Mouse (Mus musculus): ENCODE results near the gene Aox3.

Aox3 gene

DNA sequence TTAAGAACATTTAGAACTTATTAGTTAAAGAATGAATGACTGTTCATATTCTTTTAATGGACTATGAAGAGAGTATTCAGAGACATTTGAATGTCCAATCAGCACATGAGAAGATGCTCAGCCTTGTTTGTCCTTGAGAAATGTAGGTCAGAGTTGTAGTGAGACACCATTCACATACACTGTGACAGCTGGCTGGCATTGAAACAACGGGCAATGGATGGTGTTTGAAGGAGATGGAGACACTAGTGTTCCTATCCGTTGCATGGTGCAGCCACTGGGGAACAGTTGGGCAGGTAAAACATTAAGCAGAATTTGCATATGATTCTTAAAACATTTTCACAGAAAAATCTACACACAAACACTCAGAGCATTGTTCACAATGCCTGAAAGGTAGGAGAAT lies 5.9 kb upstream of the Aox3 start:
- no peak for DNase-seq (ENCODE audit: low spot score)

- DNase-seq (ENCODE audit: low spot score) = no peak
Observed at GRCm38 (mm10) chr1:58110241-58110640, 2.7 kb upstream of the Aox3 start.

DNA sequence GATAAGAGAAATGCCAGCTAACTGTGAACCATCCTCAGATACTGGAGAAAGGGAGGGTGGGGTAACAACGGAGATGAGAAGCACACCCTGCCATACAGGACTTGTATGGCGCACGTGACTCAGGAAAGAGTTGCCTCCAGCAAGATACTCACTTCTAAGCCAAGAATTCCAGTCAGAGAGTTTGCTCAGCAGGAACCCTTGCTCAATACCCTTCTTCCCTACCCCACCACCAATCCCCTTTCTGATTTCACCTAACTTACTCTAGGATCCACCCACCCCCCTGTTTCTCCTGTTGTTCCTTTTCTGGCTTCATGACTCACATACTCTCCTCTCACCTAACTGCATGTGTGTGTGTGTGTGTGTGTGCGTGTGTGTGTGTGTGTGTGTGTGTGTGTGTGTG lies 1.6 kb upstream of the Aox3 start:
- no peak for DNase-seq (ENCODE audit: low spot score)

GRCm38 (mm10) chr1:58113441-58113840 lies 511 bp downstream of the Aox3 start:
- no peak for DNase-seq (ENCODE audit: low spot score)

DNA sequence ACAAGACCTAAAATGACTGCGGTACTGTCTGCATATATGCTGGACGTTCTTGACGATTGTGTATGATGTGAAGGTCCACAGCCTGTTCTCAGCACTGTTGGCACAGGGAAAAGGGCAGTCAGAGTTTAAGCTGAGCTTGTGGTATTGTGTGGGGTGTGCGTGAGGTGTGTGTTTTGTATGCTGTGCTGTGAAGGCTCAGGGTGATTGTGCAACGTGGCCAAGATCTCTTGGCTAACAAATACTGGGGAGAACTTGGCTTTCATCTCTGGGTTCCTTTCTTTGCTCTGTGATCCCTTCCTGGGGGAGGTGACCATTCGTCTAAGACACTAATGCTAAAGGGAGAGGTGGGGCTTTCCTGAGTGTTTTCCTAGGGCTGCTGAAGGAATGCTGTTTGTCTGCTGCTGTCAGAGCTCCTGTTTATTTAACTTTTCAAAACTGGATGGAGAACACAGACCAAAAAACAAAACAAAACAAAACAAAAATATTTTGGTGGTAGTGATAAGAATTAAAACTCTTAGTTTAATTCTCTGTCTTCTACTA lies 1.2 kb downstream of the Aox3 start:
- DNase-seq (ENCODE audit: low spot score) = no peak

- DNase-seq (ENCODE audit: low spot score) = no peak
Observed at GRCm38 (mm10) chr1:58114666-58115375, 1.9 kb downstream of the Aox3 start.

DNA sequence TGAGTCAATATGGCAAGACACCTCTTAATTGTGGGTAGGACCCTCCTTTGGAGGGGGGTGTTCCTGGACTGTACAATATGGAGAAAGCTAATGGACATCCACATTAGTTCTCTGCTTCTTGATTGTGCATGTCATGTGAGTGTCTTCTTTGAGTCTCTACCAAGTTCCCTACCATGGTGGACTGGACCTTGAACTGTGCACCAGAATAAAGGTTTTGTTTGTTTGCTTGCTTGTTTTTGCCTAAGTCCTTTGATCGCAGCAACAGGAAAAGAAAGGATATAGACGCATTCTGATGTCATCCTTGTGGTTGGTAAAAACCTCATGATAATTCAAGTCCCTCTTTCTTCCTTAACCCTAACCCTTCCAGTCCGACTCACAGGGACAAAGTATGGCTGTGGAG lies 5.3 kb downstream of the Aox3 start:
- DNase-seq (ENCODE audit: low spot score) = no peak

GRCm38 (mm10) chr1:58124901-58125300 lies 12.0 kb downstream of the Aox3 start:
- DNase-seq (ENCODE audit: low spot score) = no peak

DNA sequence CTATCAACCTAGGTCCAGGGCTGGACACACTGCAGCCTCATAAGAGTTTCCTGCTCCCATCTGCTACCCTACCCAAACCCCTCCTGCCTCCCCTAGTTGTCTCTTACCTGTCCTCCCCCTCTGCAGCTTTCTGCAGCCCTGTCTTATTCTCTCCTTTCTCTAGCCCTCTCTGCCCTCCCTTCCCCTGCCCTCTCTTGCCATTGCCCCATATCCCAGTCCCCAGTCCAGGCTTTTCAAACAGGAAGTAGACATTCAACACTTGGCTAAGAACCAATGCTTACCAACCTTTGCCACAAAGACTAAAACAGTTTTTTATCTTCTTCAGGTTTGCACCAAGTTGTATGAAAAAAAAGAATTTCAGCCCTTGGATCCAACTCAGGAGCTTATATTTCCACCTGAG lies 25.0 kb downstream of the Aox3 start:
- DNase-seq (ENCODE audit: low spot score) = no peak

DNA sequence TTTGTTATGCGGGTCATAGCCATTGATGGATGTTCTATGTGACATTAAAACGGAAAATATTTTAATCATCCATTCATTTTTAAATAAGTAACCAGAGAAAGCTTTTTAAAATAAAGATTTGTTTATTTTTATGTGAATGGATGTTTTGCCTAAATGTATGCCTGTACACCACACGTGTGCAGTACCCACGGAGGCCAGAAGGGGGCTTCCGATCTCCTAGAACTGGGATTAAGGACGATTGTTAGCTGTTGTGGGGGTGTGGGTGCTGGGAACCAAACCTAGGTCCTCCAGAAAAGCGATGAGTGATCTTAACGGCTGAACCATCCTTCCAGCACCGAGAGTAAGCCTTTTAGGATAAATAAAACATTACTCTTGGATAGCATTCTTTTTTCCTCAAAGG lies 26.1 kb downstream of the Aox3 start:
- no peak for DNase-seq (ENCODE audit: low spot score)

DNA sequence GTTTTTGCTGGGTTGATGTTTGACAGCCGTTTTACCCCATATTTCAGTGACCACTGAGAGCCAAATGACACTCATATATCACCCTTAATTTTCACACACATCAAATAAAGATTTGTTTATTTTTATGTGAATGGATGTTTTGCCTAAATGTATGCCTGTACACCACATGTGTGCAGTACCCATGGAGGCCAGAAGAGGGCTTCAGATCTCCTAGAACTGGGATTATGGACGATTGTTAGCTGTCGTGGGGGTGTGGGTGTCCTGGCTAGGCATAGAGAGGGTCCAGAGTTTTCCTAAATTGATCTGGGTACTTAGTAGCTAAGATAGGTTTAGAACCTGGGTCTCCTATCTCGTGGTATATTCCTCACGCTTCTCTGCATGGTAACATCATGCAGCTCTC lies 27.7 kb downstream of the Aox3 start:
- DNase-seq (ENCODE audit: low spot score) = no peak

DNA sequence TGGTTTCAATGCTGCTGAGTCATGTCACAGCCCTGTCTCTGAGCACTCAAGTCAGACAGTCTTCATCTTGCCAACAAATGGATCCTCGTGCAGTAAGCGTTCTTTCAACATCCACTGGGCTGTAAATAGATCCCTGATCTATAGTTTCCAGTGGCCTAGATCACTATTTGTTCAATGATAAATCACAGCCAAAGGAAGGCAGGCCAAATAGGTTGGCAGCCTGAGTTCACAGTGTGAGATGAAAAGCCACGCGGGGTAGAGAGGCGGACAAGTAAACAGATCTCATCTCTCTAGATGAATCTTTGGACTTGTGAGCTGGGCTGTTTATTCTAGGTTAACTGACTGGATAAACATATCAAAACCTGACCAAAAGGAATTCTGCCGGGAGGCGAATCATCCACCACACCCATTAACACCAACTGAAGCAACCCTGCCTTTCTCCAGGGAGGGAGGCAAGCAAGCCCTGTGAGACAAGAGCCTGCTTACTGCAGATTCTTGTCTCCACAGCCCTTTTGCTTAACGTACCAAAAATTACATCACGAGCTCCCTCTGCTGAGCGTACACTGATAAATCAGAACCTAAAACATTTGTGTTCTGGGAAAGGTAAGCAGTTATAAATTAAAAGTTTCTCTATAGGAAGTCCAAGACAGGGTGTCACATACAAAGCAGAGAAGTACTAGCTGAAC lies 31.6 kb downstream of the Aox3 start:
- peak; percentile 26 for DNase-seq (ENCODE audit: low spot score)

GRCm38 (mm10) chr1:58146026-58146425 lies 33.1 kb downstream of the Aox3 start:
- no peak for DNase-seq (ENCODE audit: low spot score)

DNA sequence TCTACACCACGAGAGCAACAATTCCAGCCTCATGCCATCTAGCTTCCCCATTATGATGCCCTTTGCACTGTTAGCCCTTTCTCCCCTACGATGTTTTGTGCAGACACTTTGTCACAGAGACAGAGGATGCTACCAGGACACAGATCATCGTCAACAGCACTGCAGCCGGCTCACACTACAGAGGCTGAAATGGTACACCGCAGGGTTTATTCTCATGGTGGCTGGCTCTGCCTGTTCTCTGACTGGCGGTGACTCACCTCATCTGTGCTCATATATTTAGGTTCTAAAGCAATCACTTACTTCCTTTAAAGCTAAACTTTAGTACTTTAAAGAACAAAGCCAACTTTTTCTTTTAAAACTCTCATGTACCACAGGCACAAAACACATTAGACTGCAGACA lies 34.8 kb downstream of the Aox3 start:
- no peak for DNase-seq (ENCODE audit: low spot score)

DNA sequence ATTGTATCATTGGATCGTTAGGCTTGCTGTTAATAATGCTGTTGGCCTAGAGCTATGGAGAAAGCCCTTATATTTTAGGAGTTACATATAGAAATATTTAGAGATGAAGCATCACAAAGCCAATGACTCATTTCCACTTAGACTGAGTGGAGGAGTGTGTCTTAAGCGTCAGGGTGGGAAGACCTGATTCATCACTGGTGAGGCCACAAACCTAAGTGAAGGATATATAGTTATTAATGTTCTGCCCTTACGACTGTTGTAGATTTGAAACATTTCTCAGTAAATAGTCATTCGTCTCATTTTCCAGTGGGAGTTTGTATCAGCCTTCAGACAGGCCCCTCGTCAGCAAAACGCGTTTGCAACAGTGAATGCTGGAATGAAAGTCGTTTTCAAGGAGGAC lies 39.3 kb downstream of the Aox3 start:
- DNase-seq (ENCODE audit: low spot score) = no peak

DNA sequence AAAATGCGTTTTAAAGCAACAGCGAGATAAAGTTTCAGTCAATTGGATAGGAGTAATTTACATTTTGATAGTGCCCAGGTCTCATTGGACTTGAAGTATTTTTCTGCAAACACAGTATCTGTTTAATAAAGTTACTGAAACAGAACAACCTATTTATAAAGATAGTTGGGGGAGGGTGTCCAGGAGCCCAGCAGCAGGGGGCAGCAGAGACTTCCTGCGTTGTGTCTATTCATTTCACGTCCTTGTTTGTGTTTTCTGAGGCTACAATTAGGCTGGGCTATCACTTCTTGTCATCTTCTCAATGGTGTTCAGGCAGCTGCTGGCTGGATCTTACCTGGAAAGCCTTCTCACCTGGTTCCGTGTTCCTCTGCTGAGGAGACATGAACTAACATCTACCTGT lies 43.8 kb downstream of the Aox3 start:
- DNase-seq (ENCODE audit: low spot score) = peak; percentile 50

GRCm38 (mm10) chr1:58169893-58170292 lies 57.0 kb downstream of the Aox3 start:
- DNase-seq (ENCODE audit: low spot score) = no peak

DNA sequence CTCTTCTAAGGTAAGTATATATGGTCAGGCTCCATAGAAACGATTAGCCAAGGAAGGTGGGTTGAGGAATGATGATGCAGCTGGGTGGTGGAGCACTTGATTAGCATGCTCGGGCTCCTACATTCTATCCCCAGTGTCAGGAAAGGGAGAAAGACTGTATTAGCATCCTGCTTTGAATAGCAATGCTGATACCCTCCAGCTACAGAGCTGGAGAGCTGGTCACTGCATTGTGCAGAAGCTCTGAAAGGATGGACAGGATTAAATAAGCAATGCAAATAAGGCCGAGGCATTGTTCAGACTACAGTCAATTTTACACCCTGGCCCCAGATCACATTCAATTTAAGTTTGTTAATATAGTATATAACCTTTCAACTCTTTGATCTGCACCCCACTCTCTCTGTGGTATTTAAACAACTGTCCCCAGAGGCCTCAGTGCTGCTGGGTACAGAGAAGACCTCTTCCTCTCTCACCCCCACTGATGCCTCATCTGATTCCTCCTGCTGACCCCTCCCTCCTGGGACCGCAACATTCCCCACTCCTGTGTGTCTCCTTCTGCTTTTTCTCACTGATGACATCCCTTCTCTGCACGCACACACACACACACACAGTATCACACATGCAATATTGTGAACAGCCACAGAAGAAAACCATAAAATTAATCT lies 75.7 kb downstream of the Aox3 start:
- DNase-seq (ENCODE audit: low spot score) = no peak

GRCm38 (mm10) chr1:58194317-58194716 lies 81.4 kb downstream of the Aox3 start:
- no peak for DNase-seq (ENCODE audit: low spot score)

GRCm38 (mm10) chr1:58194988-58195387 lies 82.1 kb downstream of the Aox3 start:
- DNase-seq (ENCODE audit: low spot score) = no peak

DNA sequence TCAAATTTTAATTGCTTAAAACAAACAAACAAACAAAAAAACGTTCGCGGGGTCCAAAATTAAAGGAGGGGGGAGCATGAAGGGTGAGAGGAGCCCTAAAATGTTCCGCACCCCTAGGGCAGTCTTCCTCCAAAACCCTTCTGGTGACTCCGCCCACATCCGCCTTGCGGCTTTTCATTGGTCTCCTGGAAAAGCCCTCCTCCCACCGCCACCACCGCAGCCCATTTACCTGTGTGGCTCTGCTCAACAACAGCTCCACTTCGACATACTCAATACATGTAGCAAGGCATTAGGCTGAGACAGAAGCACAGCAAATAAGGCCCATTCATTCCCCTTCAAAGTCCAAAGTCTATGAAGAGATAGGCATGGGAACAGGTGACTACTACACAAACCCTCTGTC lies 82.6 kb downstream of the Aox3 start:
- DNase-seq (ENCODE audit: low spot score) = no peak

DNA sequence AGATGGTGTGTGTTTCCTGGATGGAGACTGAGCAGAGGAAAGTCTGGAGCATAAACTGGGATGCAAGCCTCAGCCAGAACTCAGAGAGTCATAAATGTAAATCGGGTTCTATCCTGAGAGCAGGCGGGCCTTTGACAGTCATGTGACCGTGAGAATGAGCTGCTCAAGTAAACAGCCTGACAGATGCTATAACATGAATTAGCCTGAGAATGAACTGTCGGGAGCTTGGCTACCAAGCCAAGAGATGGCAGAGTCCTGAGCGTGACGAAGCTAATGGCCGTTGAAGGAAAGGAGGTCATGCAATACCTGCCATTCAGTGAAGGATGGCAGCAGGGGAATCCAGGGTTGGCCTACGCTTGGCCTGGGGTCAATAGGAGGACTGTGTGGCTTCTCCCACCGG lies 84.1 kb downstream of the Aox3 start:
- DNase-seq (ENCODE audit: low spot score) = no peak

DNA sequence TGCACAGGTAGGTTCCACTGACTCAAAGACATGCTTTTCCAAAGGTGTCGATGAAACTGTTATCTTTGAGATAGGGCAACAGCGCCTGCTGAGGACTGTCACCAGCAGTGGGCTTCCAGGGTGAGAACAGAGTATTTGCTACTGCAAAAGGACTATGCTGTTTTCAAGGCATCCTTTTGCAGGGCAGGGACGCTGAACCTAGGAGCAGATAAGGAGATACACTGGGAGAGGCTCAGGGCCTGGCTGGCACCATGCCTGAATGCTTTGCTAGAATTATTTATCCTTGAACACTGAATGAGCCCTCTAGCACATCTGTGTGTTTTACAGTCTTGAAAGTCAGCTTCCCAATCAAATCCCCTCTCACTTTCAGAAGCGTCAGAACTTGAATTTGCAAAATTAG lies 85.5 kb downstream of the Aox3 start:
- no peak for DNase-seq (ENCODE audit: low spot score)
